In genomic region chr19:55295556-55295955, GRCm38 (mm10) we compare ENCODE assay signal across 29 mouse cellular contexts. TPM values are rescaled to one million over a fixed set of nuclear protein-coding genes. Genes with fewer than 3 reads are reported as not detected.
DNase-seq lines count a peak whose midpoint lies in the region; ATAC-seq and TF ChIP-seq lines count a peak whose summit lies in the region.
"Had no signal": no experiment of that assay in that cellular context is flagged by ENCODE, and none has a peak within 500 bp of the region (broad histone marks: within the 10 kb centered on the region; RNA-seq: fewer than 3 reads in every experiment).

No protein-coding gene starts in this region.

- H3K4me2 ChIP-seq in intestine, postnatal 0 days (replicated peaks; ENCODE audit: low read depth): no peak overlapping the region
- H3K4me2 ChIP-seq in intestine, embryonic 16.5 days (ENCODE audit: low read depth, low read length): no peak overlapping the region
- H3K4me2 ChIP-seq in liver, embryonic 14.5 days (ENCODE audit: low read depth): peak overlapping the region; percentile 11; the same call in 1 of the 2 replicates
- H3K4me2 ChIP-seq in liver, postnatal 0 days (ENCODE audit: low read depth, low read length): no peak overlapping the region
- H3K4me2 ChIP-seq: embryonic facial prominence, embryonic 12.5 days; embryonic facial prominence, embryonic 15.5 days; heart, embryonic 12.5 days; heart, embryonic 15.5 days; hindbrain, embryonic 13.5 days had no signal

- ATAC-seq in intestine, postnatal 0 days: no peak; the same call in 1 of the 2 replicates
- no peak; the same call in 1 of the 2 replicates for ATAC-seq in intestine, embryonic 16.5 days
- no peak for ATAC-seq in liver, embryonic 14.5 days (ENCODE audit: insufficient read depth)
- no peak for ATAC-seq in liver, postnatal 0 days
- ATAC-seq in megakaryocyte progenitor cell, adult 5-6 weeks (replicated peaks; ENCODE audit: poor library complexity): 0 out of 2 replicates have a peak, but pooled peaks have one; percentile 21
- ATAC-seq: forebrain, embryonic 14.5 days; hindbrain, embryonic 16.5 days had no signal

- H3K27me3 ChIP-seq in intestine, postnatal 0 days (replicated peaks; ENCODE audit: control insufficient read depth, insufficient read depth, low read length): no peaks in the 10 kb centered on the region
- no peaks in the 10 kb centered on the region for H3K27me3 ChIP-seq in intestine, embryonic 16.5 days (replicated peaks; ENCODE audit: control insufficient read depth, insufficient read depth, low read length)
- H3K27me3 ChIP-seq in liver, embryonic 14.5 days (ENCODE audit: control insufficient read depth, insufficient read depth, low read length): no peaks in the 10 kb centered on the region
- no peaks in the 10 kb centered on the region for H3K27me3 ChIP-seq in liver, postnatal 0 days (ENCODE audit: insufficient read depth, low read length)
- H3K27me3 ChIP-seq: CH12.LX; embryonic facial prominence, embryonic 12.5 days; embryonic facial prominence, embryonic 15.5 days; heart, embryonic 12.5 days; heart, embryonic 15.5 days; hindbrain, embryonic 13.5 days had no signal

- no peak for TF ChIP-seq CTCF in intestine, postnatal 0 days (IDR thresholded peaks at IDR 0.05; ENCODE audit: low read depth)
- no peak for TF ChIP-seq CTCF in liver, embryonic 14.5 days (IDR thresholded peaks at IDR 0.05; ENCODE audit: low read depth)
- TF ChIP-seq CTCF in liver, postnatal 0 days (IDR thresholded peaks at IDR 0.05; ENCODE audit: low read depth): no peak

- no peak for TF ChIP-seq EP300 in liver, embryonic 14.5 days (IDR thresholded peaks at IDR 0.05; ENCODE audit: low read depth)
- TF ChIP-seq EP300 in liver, postnatal 0 days (IDR thresholded peaks at IDR 0.05; ENCODE audit: low read depth): no peak

- no peak overlapping the region for H3K4me3 ChIP-seq in intestine, postnatal 0 days (ENCODE audit: low read depth, low read length)
- no peak overlapping the region for H3K4me3 ChIP-seq in intestine, embryonic 16.5 days (ENCODE audit: low read length)
- no peak overlapping the region for H3K4me3 ChIP-seq in liver, embryonic 14.5 days (ENCODE audit: insufficient read depth in 1 of 2, low read depth in 2 of 2, low read length in 2 of 2)
- no peak overlapping the region for H3K4me3 ChIP-seq in liver, postnatal 0 days (ENCODE audit: low read depth, low read length)
- H3K4me3 ChIP-seq: embryonic facial prominence, embryonic 12.5 days; embryonic facial prominence, embryonic 15.5 days; heart, embryonic 12.5 days; heart, embryonic 15.5 days; hindbrain, embryonic 10.5 days; hindbrain, embryonic 13.5 days had no signal

- H3K4me1 ChIP-seq in intestine, postnatal 0 days (replicated peaks; ENCODE audit: control insufficient read depth, insufficient read depth, low read length): no peaks in the 10 kb centered on the region
- no peaks in the 10 kb centered on the region for H3K4me1 ChIP-seq in intestine, embryonic 16.5 days (ENCODE audit: control insufficient read depth, insufficient read depth, low read length)
- H3K4me1 ChIP-seq in liver, embryonic 14.5 days (replicated peaks; ENCODE audit: control insufficient read depth in 2 of 2, insufficient read depth in 2 of 2, low read length in 1 of 2): peaks cover 9 to 22% of the 10 kb centered on the region in 2 experiments
- peaks cover 6% of the 10 kb centered on the region for H3K4me1 ChIP-seq in liver, postnatal 0 days (ENCODE audit: insufficient read depth)
- H3K4me1 ChIP-seq: embryonic facial prominence, embryonic 12.5 days; heart, embryonic 12.5 days; heart, embryonic 15.5 days; hindbrain, embryonic 10.5 days; hindbrain, embryonic 13.5 days had no signal

- peaks cover 83% of the 10 kb centered on the region for H3K36me3 ChIP-seq in intestine, postnatal 0 days (ENCODE audit: control insufficient read depth, insufficient read depth)
- H3K36me3 ChIP-seq in intestine, embryonic 16.5 days (ENCODE audit: control insufficient read depth, insufficient read depth, low read length): 0 out of 2 replicates have a peak, but pooled peaks cover 2% of the 10 kb centered on the region
- peaks cover 65% of the 10 kb centered on the region for H3K36me3 ChIP-seq in liver, embryonic 14.5 days (replicated peaks; ENCODE audit: control insufficient read depth, insufficient read depth, low read depth)
- peaks cover 78% of the 10 kb centered on the region for H3K36me3 ChIP-seq in liver, postnatal 0 days (replicated peaks; ENCODE audit: insufficient read depth, low read length)

- H3K27ac ChIP-seq in intestine, postnatal 0 days (ENCODE audit: low read depth, low read length): peak overlapping the region; percentile 31
- no peak overlapping the region for H3K27ac ChIP-seq in intestine, embryonic 16.5 days (ENCODE audit: low read length)
- peak overlapping the region; percentile 39; the same call in 1 of the 2 replicates for H3K27ac ChIP-seq in liver, embryonic 14.5 days
- no peak overlapping the region for H3K27ac ChIP-seq in liver, postnatal 0 days (ENCODE audit: low read depth)
- H3K27ac ChIP-seq: embryonic facial prominence, embryonic 12.5 days; embryonic facial prominence, embryonic 15.5 days; heart, embryonic 15.5 days; hindbrain, embryonic 10.5 days; hindbrain, embryonic 13.5 days had no signal

- no peak for DNase-seq in liver, embryonic 14.5 days (ENCODE audit: low read depth in 3 of 3, low spot score in 3 of 3)
- no peak for DNase-seq in liver, postnatal 0 days
- no peak for DNase-seq in right cerebral cortex, postnatal 25 days
- DNase-seq: adrenal gland, postnatal 14 days; B cell, adult 2 months; cerebellum, adult 11 months; cerebellum, adult 2 months; cerebellum, adult 9-11 months; cerebellum, postnatal 25 days; gastrocnemius, postnatal 10 days; gastrocnemius, postnatal 36 days; heart, postnatal 10 days; heart, postnatal 36 days had no signal

- WGBS in intestine, postnatal 0 days: 71% methylated on average over 3 of the region's 3 CpGs
- 85% methylated on average over 3 of the region's 3 CpGs for whole genome bisulfite sequencing in intestine, embryonic 16.5 days
- 58% methylated on average over 3 of the region's 3 CpGs for WGBS in liver, embryonic 14.5 days (ENCODE audit: insufficient replicate concordance)
- 64% methylated on average over 3 of the region's 3 CpGs for WGBS in liver, postnatal 0 days (ENCODE audit: insufficient replicate concordance)

- H3K9ac ChIP-seq in intestine, postnatal 0 days (ENCODE audit: low read depth, low read length): no peak overlapping the region
- no peak overlapping the region for H3K9ac ChIP-seq in intestine, embryonic 16.5 days (ENCODE audit: low read depth, low read length)
- H3K9ac ChIP-seq in liver, embryonic 14.5 days (replicated peaks): peak overlapping the region; percentile 9; the same call in 1 of the 2 replicates
- no peak overlapping the region for H3K9ac ChIP-seq in liver, postnatal 0 days (replicated peaks)
- H3K9ac ChIP-seq: embryonic facial prominence, embryonic 12.5 days; embryonic facial prominence, embryonic 15.5 days; heart, embryonic 12.5 days; heart, embryonic 15.5 days; hindbrain, embryonic 13.5 days had no signal

- H3K9me3 ChIP-seq in intestine, postnatal 0 days (ENCODE audit: control insufficient read depth): no peaks in the 10 kb centered on the region
- H3K9me3 ChIP-seq in intestine, embryonic 16.5 days (ENCODE audit: control insufficient read depth, low read length): no peaks in the 10 kb centered on the region
- H3K9me3 ChIP-seq in liver, embryonic 14.5 days (ENCODE audit: control insufficient read depth, low read length): no peaks in the 10 kb centered on the region
- H3K9me3 ChIP-seq in liver, postnatal 0 days (ENCODE audit: low read length): no peaks in the 10 kb centered on the region
- H3K9me3 ChIP-seq: embryonic facial prominence, embryonic 12.5 days; embryonic facial prominence, embryonic 15.5 days; G1E; heart, embryonic 12.5 days; heart, embryonic 15.5 days; hindbrain, embryonic 10.5 days; hindbrain, embryonic 13.5 days had no signal

RNA-seq across cellular contexts. Expression of gene Zdhhc6, which starts 20.3 kb away (rescaled TPM):
- 39.8 and 44.7 TPM in 2 replicates for polyA plus RNA-seq in intestine, postnatal 0 days (2015; fragmentation: Nextera tagmentation; extraction: Ambion mirVana)
- polyA plus RNA-seq in intestine, embryonic 16.5 days (2015; fragmentation: Nextera tagmentation; extraction: Ambion mirVana): 92.7 and 101 TPM in 2 replicates
- polyA plus RNA-seq in liver, embryonic 14.5 days (2012; rRNA removed): 10.6 and 14.2 TPM in 2 replicates
- polyA plus RNA-seq in liver, embryonic 14.5 days (2014; fragmentation: Nextera tagmentation; extraction: Ambion mirVana): 51.3 and 51.7 TPM in 2 replicates
- 49.0 and 49.9 TPM in 2 replicates for polyA plus RNA-seq in liver, postnatal 0 days (2015; fragmentation: Nextera tagmentation; extraction: Ambion mirVana)
- total RNA-seq in megakaryocyte progenitor cell, adult 5-6 weeks (2015): 50.1 and 69.2 TPM in 2 replicates
- 58.0 and 64.9 TPM in 2 replicates for total RNA-seq in megakaryocyte progenitor cell, adult 5-6 weeks (2017)

RNA-seq across cellular contexts. Expression of gene Vti1a, which starts 20.5 kb away (rescaled TPM):
- polyA plus RNA-seq in intestine, postnatal 0 days (2015; fragmentation: Nextera tagmentation; extraction: Ambion mirVana): 21.3 and 23.2 TPM in 2 replicates
- polyA plus RNA-seq in intestine, embryonic 16.5 days (2015; fragmentation: Nextera tagmentation; extraction: Ambion mirVana): 24.4 and 27.4 TPM in 2 replicates
- 4.6 and 6.9 TPM in 2 replicates for polyA plus RNA-seq in liver, embryonic 14.5 days (2012; rRNA removed)
- 10.9 and 11.9 TPM in 2 replicates for polyA plus RNA-seq in liver, embryonic 14.5 days (2014; fragmentation: Nextera tagmentation; extraction: Ambion mirVana)
- polyA plus RNA-seq in liver, postnatal 0 days (2015; fragmentation: Nextera tagmentation; extraction: Ambion mirVana): 9.7 and 10.5 TPM in 2 replicates
- 25.0 and 25.2 TPM in 2 replicates for total RNA-seq in megakaryocyte progenitor cell, adult 5-6 weeks (2015)
- 34.2 and 45.6 TPM in 2 replicates for total RNA-seq in megakaryocyte progenitor cell, adult 5-6 weeks (2017)

RNA-seq across cellular contexts. Expression of gene Acsl5, which starts 43.8 kb away (rescaled TPM):
- polyA plus RNA-seq in intestine, postnatal 0 days (2015; fragmentation: Nextera tagmentation; extraction: Ambion mirVana): 1,862 and 1,917 TPM in 2 replicates
- polyA plus RNA-seq in intestine, embryonic 16.5 days (2015; fragmentation: Nextera tagmentation; extraction: Ambion mirVana): 589 and 886 TPM in 2 replicates
- 35.2 and 50.3 TPM in 2 replicates for polyA plus RNA-seq in liver, embryonic 14.5 days (2012; rRNA removed)
- polyA plus RNA-seq in liver, embryonic 14.5 days (2014; fragmentation: Nextera tagmentation; extraction: Ambion mirVana): 117 and 126 TPM in 2 replicates
- polyA plus RNA-seq in liver, postnatal 0 days (2015; fragmentation: Nextera tagmentation; extraction: Ambion mirVana): 397 and 414 TPM in 2 replicates
- total RNA-seq in megakaryocyte progenitor cell, adult 5-6 weeks (2015): 115 and 141 TPM in 2 replicates
- 114 and 115 TPM in 2 replicates for total RNA-seq in megakaryocyte progenitor cell, adult 5-6 weeks (2017)

RNA-seq across cellular contexts. Expression of gene Gucy2g, which starts 54.5 kb away (rescaled TPM):
- polyA plus RNA-seq in intestine, postnatal 0 days (2015; fragmentation: Nextera tagmentation; extraction: Ambion mirVana): 0.12 and 0.17 TPM in 2 replicates
- 0.04 and 0.06 TPM in 2 replicates for polyA plus RNA-seq in intestine, embryonic 16.5 days (2015; fragmentation: Nextera tagmentation; extraction: Ambion mirVana)
- 0.01 and 0.03 TPM in 2 replicates for polyA plus RNA-seq in liver, embryonic 14.5 days (2012; rRNA removed)
- polyA plus RNA-seq in liver, embryonic 14.5 days (2014; fragmentation: Nextera tagmentation; extraction: Ambion mirVana): not detected in 2 replicates
- polyA plus RNA-seq in liver, postnatal 0 days (2015; fragmentation: Nextera tagmentation; extraction: Ambion mirVana): 0.02 TPM in 1 of 2 replicates, not detected in the other
- not detected in 2 replicates for total RNA-seq in megakaryocyte progenitor cell, adult 5-6 weeks (2015)
- not detected in 2 replicates for total RNA-seq in megakaryocyte progenitor cell, adult 5-6 weeks (2017)
- total RNA-seq: adrenal gland, adult 2 months; adrenal gland, postnatal 14 days; CH12.LX; granulocyte monocyte progenitor cell, adult 5-6 weeks had no signal
- polyA plus RNA-seq: embryonic facial prominence, embryonic 12.5 days; forebrain, embryonic 11.5 days; G1E; heart, embryonic 15.5 days; hindbrain, embryonic 10.5 days had no signal

Comparison
In these comparisons a context has a peak if more than half of its experiments do, and no peak if none do; other contexts are left out.
1. H3K27ac ChIP-seq: peak in intestine, postnatal 0 days (single experiment) and liver, embryonic 14.5 days (single experiment); none in intestine, embryonic 16.5 days (single experiment) and liver, postnatal 0 days (single experiment).